8 mouse cellular contexts compared by ENCODE assay signal in genomic region chr1:64717504-64717903, GRCm38 (mm10). TPM values are rescaled to one million over a fixed set of nuclear protein-coding genes. Genes with fewer than 3 reads are reported as not detected.
DNase-seq lines count a peak whose midpoint lies in the region; ATAC-seq lines count a peak whose summit lies in the region.

No protein-coding gene starts in this region.

- DNase-seq in layer of hippocampus, adult 11-12 months (ENCODE audit: low spot score), result peak; percentile 63
- DNase-seq in layer of hippocampus, adult 9-10 months (ENCODE audit: low spot score), result no peak
- peak; percentile 38 for DNase-seq in R1 (ENCODE audit: low read depth, low spot score)
- DNase-seq in embryo, embryonic 10.5 days (ENCODE audit: low spot score), result peak; percentile 50
- DNase-seq in heart, postnatal 4 days, result peak; percentile 69
- peak; percentile 53 for DNase-seq in layer of hippocampus, adult 9-11 months
- DNase-seq in testis, postnatal 10 days (ENCODE audit: low spot score), result peak; percentile 73

- peak; percentile 93 for ATAC-seq in megakaryocyte-erythroid progenitor cell, adult 5-6 weeks (replicated peaks; ENCODE audit: low FRiP score, low TSS enrichment, poor library complexity, severe bottlenecking)

RNA-seq across cellular contexts. Expression of gene Fzd5, which starts 20.0 kb away (rescaled TPM):
- total RNA-seq in heart, postnatal 4 days (2021), result 10 to 100 TPM in 1 of 2 experiments, 1 to 10 TPM in 1; 9.5 to 10.6 TPM
- 0.52 and 1.5 TPM in 2 replicates for total RNA-seq in megakaryocyte-erythroid progenitor cell, adult 5-6 weeks (2014; fragmentation: Nextera tagmentation)
- 2.0 and 2.6 TPM in 2 replicates for total RNA-seq in megakaryocyte-erythroid progenitor cell, adult 5-6 weeks (2017)

RNA-seq across cellular contexts. Expression of gene Ccnyl1, which starts 27.2 kb away (rescaled TPM):
- 10 to 100 TPM; 31.0 to 33.2 TPM for total RNA-seq in heart, postnatal 4 days (2021)
- 1.8 and 2.6 TPM in 2 replicates for total RNA-seq in megakaryocyte-erythroid progenitor cell, adult 5-6 weeks (2014; fragmentation: Nextera tagmentation)
- total RNA-seq in megakaryocyte-erythroid progenitor cell, adult 5-6 weeks (2017), result 2.2 and 5.0 TPM in 2 replicates

Comparison
In these comparisons a context has a peak if more than half of its experiments do, and no peak if none do; other contexts are left out.
1. RNA of gene Ccnyl1, which starts 27.2 kb away (total RNA-seq): 31.0 to 33.2 TPM in heart, postnatal 4 days; 1.8 to 5.0 TPM in megakaryocyte-erythroid progenitor cell, adult 5-6 weeks; every median in the first group is over 4 times any median in the second.